ENCODE assay signal across 16 mouse cellular contexts in genomic region chr1:172487859-172488258, GRCm38 (mm10).
"Had no signal": no experiment of that assay in that cellular context is flagged by ENCODE, and none has a peak within 500 bp of the region (broad histone marks: within the 10 kb centered on the region; RNA-seq: fewer than 3 reads in every experiment).

No protein-coding gene starts in this region.

- ATAC-seq: liver, postnatal 0 days had no signal

- H3K36me3 ChIP-seq: liver, embryonic 13.5 days; lung, embryonic 15.5 days had no signal

- H3K27ac ChIP-seq: limb, embryonic 12.5 days; liver, embryonic 13.5 days; lung, embryonic 15.5 days; macrophage; midbrain, embryonic 12.5 days; stomach, postnatal 0 days had no signal

- H3K4me2 ChIP-seq: limb, embryonic 12.5 days; liver, embryonic 13.5 days; lung, embryonic 15.5 days had no signal

- H3K9ac ChIP-seq: limb, embryonic 12.5 days; liver, embryonic 13.5 days; liver, postnatal 0 days; lung, embryonic 15.5 days; midbrain, embryonic 12.5 days had no signal

- DNase-seq: kidney, adult 2 months; kidney, postnatal 25 days; layer of hippocampus, adult 9-11 months; layer of hippocampus, postnatal 36 days; liver; liver, embryonic 13.5 days; liver, postnatal 0 days; lung, postnatal 14 days; right cerebral cortex, postnatal 14 days; thymus, postnatal 4 days had no signal

- H3K27me3 ChIP-seq: limb, embryonic 12.5 days; lung, embryonic 15.5 days; midbrain, embryonic 12.5 days had no signal

- H3K9me3 ChIP-seq: limb, embryonic 12.5 days; liver, embryonic 13.5 days; lung, embryonic 15.5 days; megakaryocyte, embryonic 14.5 days; midbrain, embryonic 12.5 days had no signal

- H3K4me3 ChIP-seq: limb, embryonic 12.5 days; liver, embryonic 13.5 days; lung, embryonic 15.5 days; megakaryocyte, embryonic 14.5 days; midbrain, embryonic 12.5 days had no signal
